Mouse (Mus musculus) spleen, adult 2 months (tissue): ENCODE results near the gene Prnd. TPM values are rescaled to one million over a fixed set of nuclear protein-coding genes. Genes with fewer than 3 reads are reported as not detected.

Source experiments
- DNase-seq, 2 experiments: peaks; one replicate each; pipeline versions ENCODE4 v3.0.0 to v3.0.0-alpha.2; 2012 to 2021; ENCODE audit warnings: low spot score in 2 of 2, low read depth in 1 of 2
- H3K27ac ChIP-seq: fragments of 200-500 bp; 2 replicates; pipeline ENCODE4 v1.5.1; 2012; ENCODE audit warnings: low read length, inconsistent platforms; ENCODE audit not compliant: insufficient read depth
- H3K27me3 ChIP-seq: fragments of 200-500 bp; 2 replicates; pipeline ENCODE4 v1.6.1; 2012; ENCODE audit warnings: mild to moderate bottlenecking, moderate library complexity, low read length, inconsistent platforms; ENCODE audit not compliant: control insufficient read depth, insufficient read depth
- H3K36me3 ChIP-seq: fragments of 200-500 bp; 2 replicates; pipeline ENCODE4 v1.6.1; 2012; ENCODE audit warnings: mild to moderate bottlenecking, low read length, inconsistent platforms; ENCODE audit not compliant: control insufficient read depth, insufficient read depth
- H3K4me1 ChIP-seq: fragments of 200-500 bp; 2 replicates; pipeline ENCODE4 v1.6.1; 2011; ENCODE audit warnings: inconsistent platforms; ENCODE audit not compliant: control insufficient read depth, insufficient read depth, insufficient read length
- H3K4me3 ChIP-seq: fragments of 200-500 bp; 2 replicates; pipeline ENCODE4 v1.5.1; 2011; ENCODE audit warnings: mild to moderate bottlenecking, inconsistent platforms; ENCODE audit not compliant: insufficient read depth, insufficient read length; ENCODE audit errors: extremely low read depth
- CTCF ChIP-seq: fragments of 200-500 bp; IDR thresholded peaks from 2 replicates; pipeline ENCODE4 v1.5.1; 2011; ENCODE audit warnings: mild to moderate bottlenecking, inconsistent platforms; ENCODE audit not compliant: insufficient read depth, insufficient read length, insufficient replicate concordance; ENCODE audit errors: extremely low read depth
- POLR2A ChIP-seq: fragments of 200-500 bp; IDR thresholded peaks from 2 replicates; pipeline ENCODE4 v1.6.1; 2011; ENCODE audit warnings: low read depth, low read length, inconsistent platforms
- WGBS: fragments of 180-500 bp; shearing (Covaris S2); methylation state at CpG from one replicate; pipeline ENCODE4 v1.1.7; 2018; 5-methylcytosine and 5-hydroxymethylcytosine counted together
- polyA plus RNA-seq: library from polyadenylated mRNA; depleted of rRNA; stranded (reverse); fragments of >200 nt; gene quantifications from 2 replicates; pipeline ENCODE4 v1.2.3, GENCODE M21; 2012

Gene Prnd
- polyA plus RNA-seq, 1 experiment = 1.4 TPM

DNA sequence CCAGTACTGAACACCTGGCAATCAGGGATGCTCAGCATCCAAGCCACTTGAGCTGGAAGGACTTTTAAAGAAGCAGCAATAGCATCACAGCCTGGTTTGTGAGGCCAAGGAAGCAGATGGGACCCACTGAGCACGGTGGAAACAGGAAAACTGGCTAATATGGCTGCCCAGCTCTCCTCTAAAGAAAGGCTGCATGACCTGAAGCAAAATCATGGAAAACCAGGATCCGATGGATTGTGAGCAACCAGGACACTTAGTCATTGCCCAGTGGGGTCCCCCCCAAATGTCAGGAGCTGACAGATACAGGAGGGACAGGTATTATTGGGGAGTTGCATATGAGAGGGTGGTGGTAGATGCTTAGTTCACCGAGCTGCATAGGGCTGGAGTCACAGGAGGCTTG is 2.5 kb upstream of the Prnd start:
- no peak overlapping the region for H3K4me3 ChIP-seq
- TF ChIP-seq CTCF (no peak), POLR2A (no peak)
- H3K36me3 ChIP-seq = no peaks in the 10 kb centered on the region
- DNase-seq = no peak
- H3K4me1 ChIP-seq = peaks cover 8% of the 10 kb centered on the region; the same call in 1 of the 2 replicates
- H3K27me3 ChIP-seq = no peaks in the 10 kb centered on the region
- H3K27ac ChIP-seq = no peak overlapping the region
- 81% methylated on average over 3 of the region's 3 CpGs for WGBS

DNA sequence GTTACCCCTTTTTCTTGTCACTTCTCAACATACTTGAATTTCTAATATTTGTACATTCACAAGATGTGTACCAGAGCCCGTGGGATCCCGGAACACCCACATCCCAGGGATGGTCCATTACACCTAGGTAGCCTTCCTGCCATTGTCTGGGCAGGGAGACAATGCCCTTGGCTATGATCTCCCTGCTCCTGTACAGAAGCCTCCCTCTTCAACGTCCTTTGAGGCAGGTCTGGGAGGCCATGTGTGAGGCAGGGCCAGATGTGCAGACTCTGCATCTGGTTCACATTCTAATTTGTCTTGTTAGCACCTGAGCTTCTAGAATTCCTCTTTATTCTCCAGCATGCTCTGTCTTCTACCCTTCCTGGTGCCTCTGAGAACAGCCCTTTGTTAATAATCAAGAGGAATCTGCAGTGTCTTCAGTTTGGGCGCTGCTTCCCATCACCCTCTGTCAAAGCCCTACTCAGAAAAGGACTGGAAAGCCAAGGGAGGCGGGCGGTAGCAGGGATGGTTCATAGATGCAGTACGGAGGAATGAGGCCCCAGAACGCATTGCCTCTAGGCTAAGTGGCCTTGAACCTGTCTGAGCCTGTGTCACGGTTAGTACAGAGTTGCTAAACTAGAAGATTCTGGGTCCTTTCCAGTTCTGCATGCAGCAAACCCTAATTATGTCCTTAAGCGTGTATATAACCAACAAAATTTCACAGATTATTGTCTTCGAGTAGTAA is 1.6 kb upstream of the Prnd start:
- Histone ChIP-seq H3K4me1 (peaks cover 8% of the 10 kb centered on the region; the same call in 1 of the 2 replicates), H3K36me3 (no peaks in the 10 kb centered on the region), H3K4me3 (no peak overlapping the region), H3K27ac (no peak overlapping the region), H3K27me3 (peaks cover 3% of the 10 kb centered on the region; the same call in 1 of the 2 replicates)
- WGBS = 80% methylated on average over 11 of the region's 11 CpGs
- no peak for TF ChIP-seq POLR2A
- TF ChIP-seq CTCF = no peak
- DNase-seq = no peak

DNA sequence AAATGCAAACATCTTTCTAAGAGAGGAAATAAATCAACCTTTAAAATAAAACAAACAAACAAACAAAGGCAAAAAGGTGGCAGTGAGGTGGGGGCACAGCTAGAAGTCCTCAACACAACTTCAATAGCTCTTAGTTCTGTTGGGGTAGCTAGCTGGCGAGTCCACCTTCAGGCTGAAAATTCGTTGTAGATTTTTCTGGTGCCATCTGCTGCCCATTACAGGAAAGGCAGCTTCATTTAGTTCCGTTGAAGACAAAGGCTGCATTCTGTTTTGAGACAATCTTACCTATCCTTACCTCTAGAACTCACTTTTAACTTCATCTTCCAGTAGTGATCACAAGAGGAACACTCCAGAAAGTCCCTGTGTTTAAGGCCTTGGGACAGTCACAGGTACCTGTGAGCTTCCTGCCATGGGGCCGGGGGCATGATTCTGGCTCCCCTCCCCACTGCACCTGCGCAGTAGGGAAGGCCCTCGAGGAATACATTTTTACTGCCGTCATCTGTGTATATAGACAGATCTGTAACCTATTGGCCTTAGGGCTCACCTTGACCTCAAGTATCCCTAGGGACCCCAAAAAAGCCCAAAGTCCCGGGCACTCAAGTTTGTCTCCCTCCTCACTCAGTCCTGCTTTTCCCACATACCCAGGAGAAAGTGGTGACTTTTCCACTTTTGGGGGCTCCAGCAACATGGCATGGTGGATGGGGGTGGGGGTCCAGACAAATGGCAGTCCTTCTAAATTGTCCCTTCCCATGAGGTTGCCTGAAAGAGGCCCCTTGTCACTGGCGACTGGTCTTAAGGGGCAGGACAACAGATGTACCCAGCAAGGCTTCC is 679 bp upstream of the Prnd start:
- H3K4me3 ChIP-seq = no peak overlapping the region
- peaks cover 8% of the 10 kb centered on the region; the same call in 1 of the 2 replicates for H3K4me1 ChIP-seq
- H3K36me3 ChIP-seq = no peaks in the 10 kb centered on the region
- DNase-seq = peak; percentile 14 to 43
- H3K27ac ChIP-seq = no peak overlapping the region
- peaks cover 3% of the 10 kb centered on the region; the same call in 1 of the 2 replicates for H3K27me3 ChIP-seq
- peak; percentile 28; the same call in 1 of the 2 replicates for TF ChIP-seq CTCF
- no peak for TF ChIP-seq POLR2A
- 40% methylated on average over 9 of the region's 9 CpGs for WGBS

DNA sequence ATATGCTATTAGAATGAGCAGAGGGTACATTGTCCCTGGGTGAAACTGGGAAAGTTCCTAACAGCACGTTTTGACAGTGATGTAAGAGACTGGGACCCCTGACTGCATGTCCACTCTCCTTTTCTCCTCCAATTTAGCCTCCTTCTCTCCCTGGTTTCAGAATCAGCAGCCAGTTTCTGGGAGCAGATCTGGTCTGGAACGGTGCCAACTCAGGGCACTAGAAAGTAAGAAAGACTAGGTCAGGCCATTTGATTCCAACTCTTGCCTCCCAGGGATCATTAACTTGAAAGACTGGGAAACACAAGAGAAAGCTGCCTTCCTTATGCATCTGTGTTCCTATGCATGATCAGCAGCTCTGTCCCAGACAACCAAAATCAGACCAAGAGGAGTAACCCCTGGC is 1.8 kb downstream of the Prnd start:
- Histone ChIP-seq H3K27ac (no peak overlapping the region), H3K36me3 (no peaks in the 10 kb centered on the region), H3K4me1 (peaks cover 8% of the 10 kb centered on the region; the same call in 1 of the 2 replicates), H3K4me3 (no peak overlapping the region), H3K27me3 (peaks cover 3% of the 10 kb centered on the region; the same call in 1 of the 2 replicates)
- DNase-seq = no peak
- TF ChIP-seq CTCF (no peak), POLR2A (no peak)
- 66% methylated on average over 2 of the region's 2 CpGs for WGBS

DNA sequence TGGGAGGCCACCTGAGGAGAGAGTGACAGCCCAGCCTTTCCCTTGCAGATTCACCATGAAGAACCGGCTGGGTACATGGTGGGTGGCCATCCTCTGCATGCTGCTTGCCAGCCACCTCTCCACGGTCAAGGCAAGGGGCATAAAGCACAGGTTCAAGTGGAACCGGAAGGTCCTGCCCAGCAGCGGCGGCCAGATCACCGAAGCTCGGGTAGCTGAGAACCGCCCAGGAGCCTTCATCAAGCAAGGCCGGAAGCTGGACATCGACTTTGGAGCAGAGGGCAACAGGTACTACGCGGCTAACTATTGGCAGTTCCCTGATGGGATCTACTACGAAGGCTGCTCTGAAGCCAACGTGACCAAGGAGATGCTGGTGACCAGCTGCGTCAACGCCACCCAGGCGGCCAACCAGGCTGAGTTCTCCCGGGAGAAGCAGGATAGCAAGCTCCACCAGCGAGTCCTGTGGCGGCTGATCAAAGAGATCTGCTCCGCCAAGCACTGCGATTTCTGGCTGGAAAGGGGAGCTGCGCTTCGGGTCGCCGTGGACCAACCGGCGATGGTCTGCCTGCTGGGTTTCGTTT is 2.4 kb downstream of the Prnd start:
- Histone ChIP-seq H3K4me1 (peaks cover 8% of the 10 kb centered on the region; the same call in 1 of the 2 replicates), H3K36me3 (no peaks in the 10 kb centered on the region), H3K27ac (no peak overlapping the region), H3K4me3 (no peak overlapping the region), H3K27me3 (peaks cover 3% of the 10 kb centered on the region; the same call in 1 of the 2 replicates)
- TF ChIP-seq CTCF (no peak), POLR2A (no peak)
- 35% methylated on average over 29 of the region's 29 CpGs for WGBS
- no peak for DNase-seq

DNA sequence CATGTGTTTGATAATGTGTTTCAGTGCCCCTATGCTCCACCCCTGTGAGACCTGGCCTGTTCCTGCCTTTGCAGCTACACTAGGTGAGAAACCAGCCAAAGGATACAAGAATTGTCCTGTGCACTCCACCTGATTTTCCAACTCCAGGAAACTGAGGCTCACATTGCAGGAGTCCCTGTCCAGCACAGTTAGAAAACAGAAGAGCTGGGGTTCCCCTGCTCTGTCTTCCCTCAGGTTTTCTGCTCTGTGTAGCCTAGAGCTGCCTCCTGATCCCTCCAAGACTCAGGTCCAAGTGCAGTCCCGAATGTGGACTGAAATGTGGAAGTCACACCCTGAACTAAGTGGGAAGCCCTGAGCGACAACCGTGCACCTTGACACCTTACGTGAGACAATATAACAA is 3.0 kb downstream of the Prnd start:
- peaks cover 8% of the 10 kb centered on the region; the same call in 1 of the 2 replicates for H3K4me1 ChIP-seq
- H3K27me3 ChIP-seq = peaks cover 3% of the 10 kb centered on the region; the same call in 1 of the 2 replicates
- H3K4me3 ChIP-seq = no peak overlapping the region
- 92% methylated on average over 4 of the region's 4 CpGs for whole genome bisulfite sequencing
- H3K27ac ChIP-seq = no peak overlapping the region
- no peaks in the 10 kb centered on the region for H3K36me3 ChIP-seq
- no peak for DNase-seq
- no peak for TF ChIP-seq POLR2A
- no peak for TF ChIP-seq CTCF

DNA sequence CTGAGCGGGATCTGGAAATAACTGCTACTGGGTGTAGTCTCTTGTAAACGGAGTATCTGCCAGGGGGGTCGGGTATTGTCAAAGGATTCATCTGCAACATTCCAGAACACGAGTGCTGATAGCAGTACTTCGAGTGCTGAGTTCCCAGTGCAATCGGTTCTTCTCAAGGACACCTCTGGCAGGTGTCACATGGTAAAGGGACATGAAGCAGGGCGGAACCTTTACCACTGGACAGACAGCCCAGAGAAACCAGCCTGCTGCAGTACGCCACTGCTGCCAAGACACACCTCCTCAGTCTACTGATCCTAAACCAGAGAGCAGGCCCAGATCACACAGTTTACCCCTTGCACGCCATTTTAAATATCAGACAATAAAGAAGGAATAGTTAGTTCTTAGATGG is 4.2 kb downstream of the Prnd start:
- Histone ChIP-seq H3K4me3 (no peak overlapping the region), H3K4me1 (peaks cover 8% of the 10 kb centered on the region; the same call in 1 of the 2 replicates), H3K27ac (no peak overlapping the region), H3K27me3 (peaks cover 3% of the 10 kb centered on the region; the same call in 1 of the 2 replicates), H3K36me3 (no peaks in the 10 kb centered on the region)
- TF ChIP-seq CTCF (no peak), POLR2A (no peak)
- DNase-seq = no peak
- WGBS = 76% methylated on average over 9 of the region's 9 CpGs
